Mouse (Mus musculus) myocyte (in vitro differentiated cells): ENCODE data around the gene Senp7.

Source experiments
- MAX ChIP-seq: IDR thresholded peaks from one replicate; pipeline ENCODE4 v1.6.1; 2011; ENCODE audit warnings: low read depth, mild to moderate bottlenecking, control low read depth
- POLR2A ChIP-seq: IDR thresholded peaks from one replicate; pipeline ENCODE4 v1.6.1; 2011; ENCODE audit warnings: low read depth, mild to moderate bottlenecking, control low read depth, moderate library complexity; ENCODE audit not compliant: insufficient read length
- USF1 ChIP-seq: IDR thresholded peaks from one replicate; pipeline ENCODE4 v1.6.1; 2011; ENCODE audit warnings: low read depth, mild to moderate bottlenecking, control low read depth, moderate library complexity

DNA sequence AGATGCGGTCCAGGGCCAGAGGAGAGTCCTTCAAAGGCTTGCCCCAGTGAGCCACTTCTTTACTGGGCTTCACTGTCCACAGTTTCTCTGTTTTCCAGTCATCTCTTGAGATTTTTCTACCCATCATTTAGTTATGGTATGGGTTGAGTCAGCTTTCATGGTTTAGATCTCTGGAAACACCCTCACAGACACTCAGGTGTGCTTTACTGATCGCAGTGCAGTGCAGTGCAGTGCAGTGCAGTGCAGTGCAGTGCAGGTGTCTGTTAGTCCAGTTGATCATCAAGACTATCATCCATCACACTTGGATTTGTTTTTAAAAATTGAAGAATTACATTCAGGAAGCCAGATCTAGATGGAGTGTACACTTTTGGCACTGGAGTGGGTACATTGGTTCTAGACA, 38.2 kb downstream of the Senp7 start:
- TF ChIP-seq POLR2A (no peak), MAX (no peak), USF1 (no peak)
